Mouse (Mus musculus) ovary, postnatal 36 days (tissue): ENCODE data around the gene Caprin1.

Experiments
- DNase-seq: peaks from one replicate; pipeline ENCODE4 v3.0.0; 2022; ENCODE audit warnings: low spot score, mixed read lengths

Caprin1 gene

GRCm38 (mm10) chr2:103796861-103797466, 485 bp downstream of the Caprin1 start:
- peak; percentile 87 for DNase-seq

- DNase-seq = peak; percentile 64
These were observed 1.1 kb downstream of the Caprin1 start for GRCm38 (mm10) chr2:103796211-103796860.

- DNase-seq = peak; percentile 79
These were observed 1.6 kb downstream of the Caprin1 start for GRCm38 (mm10) chr2:103795843-103796210.

- DNase-seq = no peak
These were observed 5.4 kb downstream of the Caprin1 start for GRCm38 (mm10) chr2:103792009-103792408.

GRCm38 (mm10) chr2:103785735-103786134, 11.7 kb downstream of the Caprin1 start:
- no peak for DNase-seq

- DNase-seq = no peak
These were observed 12.8 kb downstream of the Caprin1 start for GRCm38 (mm10) chr2:103784621-103785020.

- no peak for DNase-seq
These were observed 35.0 kb downstream of the Caprin1 start for GRCm38 (mm10) chr2:103762492-103762891.

GRCm38 (mm10) chr2:103761993-103762392, 35.5 kb downstream of the Caprin1 start:
- no peak for DNase-seq

- peak; percentile 95 for DNase-seq
These were observed 36.3 kb downstream of the Caprin1 start, which contains the start of gene Nat10 for GRCm38 (mm10) chr2:103760906-103761716. Nat10 (minus strand) TSS chr2:103761270.

GRCm38 (mm10) chr2:103760421-103760820, 37.0 kb downstream of the Caprin1 start:
- no peak for DNase-seq

- no peak for DNase-seq
These were observed 41.9 kb downstream of the Caprin1 start for GRCm38 (mm10) chr2:103755458-103756085.

GRCm38 (mm10) chr2:103754614-103755013, 42.8 kb downstream of the Caprin1 start:
- no peak for DNase-seq

- no peak for DNase-seq
These were observed 45.7 kb downstream of the Caprin1 start for GRCm38 (mm10) chr2:103751771-103752170.

GRCm38 (mm10) chr2:103749091-103749490, 48.4 kb downstream of the Caprin1 start:
- no peak for DNase-seq

GRCm38 (mm10) chr2:103747891-103748290, 49.6 kb downstream of the Caprin1 start:
- DNase-seq = no peak

GRCm38 (mm10) chr2:103746761-103747160, 50.7 kb downstream of the Caprin1 start:
- DNase-seq = no peak

GRCm38 (mm10) chr2:103746096-103746495, 51.4 kb downstream of the Caprin1 start:
- DNase-seq = no peak

GRCm38 (mm10) chr2:103745481-103745880, 52.0 kb downstream of the Caprin1 start:
- DNase-seq = no peak

- DNase-seq = peak; percentile 48
These were observed 53.5 kb downstream of the Caprin1 start for GRCm38 (mm10) chr2:103743988-103744387.

- DNase-seq = no peak
These were observed 53.9 kb downstream of the Caprin1 start for GRCm38 (mm10) chr2:103743536-103743935.

GRCm38 (mm10) chr2:103742821-103743220, 54.6 kb downstream of the Caprin1 start:
- DNase-seq = no peak

GRCm38 (mm10) chr2:103731423-103731822, 66.0 kb downstream of the Caprin1 start:
- DNase-seq = no peak
